Mouse (Mus musculus) liver, embryonic 14.5 days (tissue): ENCODE data around the gene Myh14.

Source experiments
- CTCF ChIP-seq: IDR thresholded peaks from 2 replicates; pipeline ENCODE4 v1.5.1; 2016; ENCODE audit warnings: antibody characterized with exemption, low read depth, control low read depth
- EP300 ChIP-seq: IDR thresholded peaks from 2 replicates; pipeline ENCODE4 v1.6.1; 2016; ENCODE audit warnings: antibody characterized with exemption, low read depth

- TF ChIP-seq CTCF (peak; percentile 60), EP300 (no peak)
Observed at GRCm38 (mm10) chr7:44633407-44633806, 37.2 kb downstream of the Myh14 start.
